Mouse (Mus musculus) lung, postnatal 0 days (tissue): Measurements from ENCODE around the gene Bhlha15. TPM values are rescaled to one million over a fixed set of nuclear protein-coding genes. Genes with fewer than 3 reads are reported as not detected.

Source experiments
- ATAC-seq: fragments of 200-750 bp; cut with Nextera tagmentation; 2 replicates; pipeline ENCODE4 v1.8.0; 2017; ENCODE audit warnings: moderate library complexity
- DNase-seq: peaks from one replicate; pipeline ENCODE4 v3.0.0-alpha.2; 2016; ENCODE audit warnings: low spot score
- H3K27ac ChIP-seq: fragments of 300-500 bp; sonication (generic); 2 replicates; pipeline ENCODE4 v1.5.1; 2014; ENCODE audit warnings: antibody characterized with exemption, mild to moderate bottlenecking, low read length, mixed read lengths
- H3K27me3 ChIP-seq: fragments of 300-500 bp; sonication (generic); replicated peaks from 2 replicates; pipeline ENCODE4 v1.6.1; 2014; ENCODE audit warnings: low read length, mixed read lengths; ENCODE audit not compliant: insufficient read depth
- H3K36me3 ChIP-seq: fragments of 300-500 bp; sonication (generic); 2 replicates; pipeline ENCODE4 v1.6.1; 2014; ENCODE audit warnings: low read length, mixed read lengths; ENCODE audit not compliant: insufficient read depth
- H3K4me1 ChIP-seq: fragments of 300-500 bp; sonication (generic); 2 replicates; pipeline ENCODE4 v1.6.1; 2014; ENCODE audit warnings: antibody characterized with exemption, low read depth, low read length, mixed read lengths; ENCODE audit not compliant: insufficient read depth
- H3K4me2 ChIP-seq: fragments of 300-500 bp; sonication (generic); replicated peaks from 2 replicates; pipeline ENCODE4 v1.6.1; 2014; ENCODE audit warnings: low read depth, mild to moderate bottlenecking, low read length, moderate library complexity, mixed read lengths
- H3K4me3 ChIP-seq: fragments of 300-500 bp; sonication (generic); 2 replicates; pipeline ENCODE4 v1.5.1; 2014; ENCODE audit warnings: low read depth, low read length
- H3K9ac ChIP-seq: fragments of 300-500 bp; sonication (generic); replicated peaks from 2 replicates; pipeline ENCODE4 v1.6.1; 2014; ENCODE audit warnings: low read depth, mild to moderate bottlenecking
- H3K9me3 ChIP-seq: fragments of 300-500 bp; sonication (generic); 2 replicates; pipeline ENCODE4 v1.6.1; 2016; ENCODE audit warnings: low read length, mixed read lengths
- CTCF ChIP-seq: IDR thresholded peaks from 2 replicates; pipeline ENCODE4 v1.5.1; 2016; ENCODE audit warnings: antibody characterized with exemption, mild to moderate bottlenecking
- EP300 ChIP-seq: IDR thresholded peaks from 2 replicates; pipeline ENCODE4 v1.6.1; 2016; ENCODE audit warnings: antibody characterized with exemption, mild to moderate bottlenecking, control low read depth
- whole genome bisulfite sequencing: fragments of 180-500 bp; shearing (Covaris S2); extraction: QIAGEN DNeasy Blood & Tissue Kit; methylation state at CpG from one replicate; pipeline ENCODE4 v1.1.7; 2014; 5-methylcytosine and 5-hydroxymethylcytosine counted together
- polyA plus RNA-seq: library from polyadenylated mRNA; unstranded; fragments of >200 nt; fragmentation: Nextera tagmentation; extraction: Ambion mirVana; gene quantifications from 2 replicates; pipeline ENCODE4 v1.2.1, GENCODE M21; 2015

Bhlha15 gene
- polyA plus RNA-seq, 1 experiment from 2014 or later, result 0.20 TPM

DNA sequence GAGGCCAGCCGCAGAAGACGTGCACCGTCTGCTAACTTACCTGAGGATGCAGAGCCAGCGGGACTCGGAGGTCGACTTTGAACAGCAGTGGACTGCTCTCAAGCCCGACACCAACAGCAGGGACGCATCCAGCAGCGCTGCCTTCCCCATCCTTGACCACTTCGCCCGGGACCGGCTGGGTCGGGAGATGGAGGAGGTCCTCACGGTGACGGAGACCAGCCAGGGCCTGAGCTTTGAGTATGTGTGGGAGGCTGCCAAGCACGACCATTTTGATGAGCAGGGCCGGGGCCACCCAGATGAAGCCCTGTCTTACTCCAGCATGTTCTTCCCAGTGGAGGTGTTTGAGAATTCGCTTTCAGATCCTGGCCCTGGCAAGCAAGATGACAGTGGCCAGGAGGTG, 16.4 kb upstream of the Bhlha15 start:
- 87% methylated on average over 18 of the region's 18 CpGs for WGBS
- TF ChIP-seq EP300, result no peak
- no peak for TF ChIP-seq CTCF
- ATAC-seq, result no peak
- Histone ChIP-seq H3K27ac (no peak overlapping the region), H3K36me3 (peaks cover 34% of the 10 kb centered on the region; the same call in 1 of the 2 replicates), H3K9ac (no peak overlapping the region), H3K27me3 (no peaks in the 10 kb centered on the region), H3K9me3 (no peaks in the 10 kb centered on the region), H3K4me3 (no peak overlapping the region), H3K4me1 (no peaks in the 10 kb centered on the region), H3K4me2 (no peak overlapping the region)
- DNase-seq, result no peak

DNA sequence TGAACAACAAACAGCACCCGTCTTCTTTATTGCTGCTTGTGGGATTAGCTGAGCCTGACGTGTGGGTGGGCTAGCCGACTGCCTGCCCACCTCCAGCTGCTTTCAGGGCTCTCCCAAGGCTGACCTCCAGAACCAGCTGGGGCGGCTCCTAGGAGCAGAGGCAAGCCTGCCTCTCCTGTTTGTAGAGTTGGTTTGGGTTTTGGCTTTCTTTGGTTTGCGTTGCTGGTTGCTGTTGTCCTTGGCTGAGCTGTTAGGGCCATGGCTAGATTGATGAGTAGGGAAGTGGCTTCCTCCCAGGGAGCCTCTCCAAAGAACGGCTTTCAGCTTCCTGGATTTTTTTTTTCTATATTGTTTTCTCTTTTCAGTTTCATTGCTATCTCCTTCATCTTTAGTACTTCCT, 11.9 kb upstream of the Bhlha15 start:
- no peak for TF ChIP-seq EP300
- TF ChIP-seq CTCF, result no peak
- Histone ChIP-seq H3K4me3 (no peak overlapping the region), H3K36me3 (peaks cover 22% of the 10 kb centered on the region; the same call in 1 of the 2 replicates), H3K27ac (no peak overlapping the region), H3K9ac (no peak overlapping the region), H3K9me3 (no peaks in the 10 kb centered on the region), H3K4me1 (no peaks in the 10 kb centered on the region), H3K27me3 (no peaks in the 10 kb centered on the region), H3K4me2 (no peak overlapping the region)
- ATAC-seq, result no peak
- WGBS, result 46% methylated on average over 6 of the region's 6 CpGs
- no peak for DNase-seq

DNA sequence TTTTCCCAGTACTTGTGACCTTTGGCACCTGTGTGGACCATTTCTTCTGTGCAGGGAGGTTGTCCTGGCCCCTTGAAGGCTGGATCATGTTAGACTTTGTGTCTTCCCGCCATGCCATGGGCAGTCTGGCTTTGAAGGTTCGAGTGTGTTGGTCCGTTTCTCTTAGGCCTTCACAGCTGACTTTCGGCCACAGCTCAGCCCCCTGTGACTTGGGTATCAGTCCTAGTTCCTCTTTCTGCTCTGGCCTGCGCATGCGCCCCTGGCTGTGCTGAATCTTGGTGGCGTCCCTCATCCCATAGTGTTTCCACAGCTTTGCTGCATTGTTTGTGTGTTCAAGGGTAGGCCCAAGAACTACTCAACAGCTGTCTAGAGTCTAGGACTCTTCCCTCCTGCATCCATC, 8.8 kb upstream of the Bhlha15 start:
- 86% methylated on average over 7 of the region's 7 CpGs for WGBS

DNA sequence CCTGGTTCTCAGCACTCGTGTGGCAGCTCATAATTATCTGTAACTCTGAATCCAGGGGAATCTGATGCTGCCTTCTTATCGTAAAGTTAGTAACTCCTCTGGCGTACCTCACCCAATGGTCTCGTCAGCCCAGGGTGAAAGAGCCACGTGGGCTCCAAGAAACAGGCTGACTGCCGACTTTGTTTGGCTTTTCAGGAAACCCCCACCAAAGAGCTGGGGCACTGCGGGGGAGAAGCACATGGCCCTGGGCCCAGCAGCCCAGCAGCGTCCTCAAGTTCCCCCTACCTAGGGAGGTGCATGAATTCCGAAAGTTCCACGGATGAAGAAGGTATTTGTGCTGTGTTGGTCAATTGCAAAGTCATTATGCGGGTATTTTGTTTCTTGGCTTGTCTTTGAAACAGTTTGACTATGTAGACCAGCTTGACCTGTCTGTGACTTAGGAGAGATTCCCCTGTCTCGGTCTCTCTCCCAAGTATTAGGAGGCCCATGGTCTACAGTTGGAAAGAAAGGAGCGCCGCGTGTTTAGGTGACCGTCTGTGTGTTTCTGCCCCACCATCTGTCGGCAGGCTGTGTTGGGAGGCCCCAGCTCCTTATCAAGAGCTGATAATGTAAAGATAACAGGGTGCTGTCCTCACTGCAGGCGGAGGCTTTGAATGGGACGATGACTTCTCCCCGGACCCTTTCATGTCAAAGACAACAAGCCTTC, 7.4 kb upstream of the Bhlha15 start:
- Histone ChIP-seq H3K4me2 (no peak overlapping the region), H3K4me3 (no peak overlapping the region), H3K9me3 (no peaks in the 10 kb centered on the region), H3K27me3 (no peaks in the 10 kb centered on the region), H3K4me1 (no peaks in the 10 kb centered on the region), H3K9ac (no peak overlapping the region), H3K27ac (no peak overlapping the region), H3K36me3 (no peaks in the 10 kb centered on the region)
- no peak for TF ChIP-seq EP300
- no peak for TF ChIP-seq CTCF
- DNase-seq, result no peak
- 0 out of 2 replicates have a peak, but pooled peaks have one; percentile 23 for ATAC-seq
- 37% methylated on average over 20 of the region's 20 CpGs for WGBS

More for the DNA sequence above, 8.8 kb upstream of the Bhlha15 start:
- DNase-seq (no peak), ATAC-seq (no peak)
- Histone ChIP-seq H3K36me3 (no peaks in the 10 kb centered on the region), H3K27ac (no peak overlapping the region), H3K9me3 (no peaks in the 10 kb centered on the region), H3K4me1 (no peaks in the 10 kb centered on the region), H3K4me2 (no peak overlapping the region), H3K9ac (no peak overlapping the region), H3K4me3 (no peak overlapping the region), H3K27me3 (no peaks in the 10 kb centered on the region)
- no peak for TF ChIP-seq CTCF
- TF ChIP-seq EP300, result no peak

DNA sequence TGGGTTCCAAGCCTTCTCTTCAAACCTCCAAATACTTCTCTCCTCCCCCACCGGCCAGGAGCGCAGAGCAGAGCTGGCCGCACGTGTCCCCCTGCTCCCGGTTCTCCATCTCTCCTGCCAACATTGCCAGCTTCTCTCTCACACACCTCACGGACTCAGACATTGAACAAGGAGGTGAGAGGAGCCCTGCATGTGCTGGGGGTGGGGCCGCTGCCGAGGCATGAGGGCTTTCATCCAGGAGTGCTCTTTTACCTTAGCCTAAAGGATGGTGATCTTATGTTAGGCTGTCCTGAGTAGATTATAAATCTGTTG, 6.9 kb upstream of the Bhlha15 start:
- Histone ChIP-seq H3K9ac (no peak overlapping the region), H3K4me3 (no peak overlapping the region), H3K4me1 (no peaks in the 10 kb centered on the region), H3K27ac (no peak overlapping the region), H3K9me3 (no peaks in the 10 kb centered on the region), H3K36me3 (no peaks in the 10 kb centered on the region), H3K4me2 (no peak overlapping the region), H3K27me3 (no peaks in the 10 kb centered on the region)
- 32% methylated on average over 8 of the region's 8 CpGs for WGBS
- TF ChIP-seq CTCF (no peak), EP300 (no peak)
- ATAC-seq (no peak), DNase-seq (no peak)

DNA sequence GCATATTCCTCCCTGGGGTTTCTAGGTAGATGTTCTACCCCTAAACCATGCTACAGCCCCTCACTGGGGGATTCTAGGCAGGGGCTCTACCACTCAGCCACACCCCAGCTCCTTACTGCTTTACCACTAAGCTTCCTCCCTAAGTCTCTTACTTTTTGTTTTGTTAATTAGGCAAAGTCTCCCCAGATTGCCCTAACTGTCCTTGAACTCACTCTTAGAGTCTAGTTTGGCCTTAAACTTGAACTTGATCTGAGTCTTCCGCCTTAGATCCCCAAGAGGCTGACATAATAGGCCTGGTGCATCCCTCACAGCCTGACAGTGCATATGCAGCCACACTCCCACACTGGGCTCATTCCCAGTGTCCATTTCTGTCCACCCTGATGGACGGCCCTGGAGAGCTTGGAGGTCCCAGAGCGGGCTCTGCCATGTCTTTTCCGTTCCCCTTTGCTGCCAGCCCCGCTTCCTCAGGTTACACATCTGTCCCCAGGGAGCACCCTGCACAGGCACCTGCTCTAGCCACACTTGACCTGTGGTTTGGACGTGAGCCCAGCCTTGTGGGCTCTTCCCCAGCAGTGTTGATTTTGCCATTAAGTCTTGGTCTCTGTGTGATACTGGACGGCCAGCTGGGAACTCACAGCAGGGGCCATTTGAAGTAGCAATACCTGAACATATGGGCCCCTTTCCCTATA, 6.3 kb upstream of the Bhlha15 start:
- Histone ChIP-seq H3K9me3 (no peaks in the 10 kb centered on the region), H3K4me1 (no peaks in the 10 kb centered on the region), H3K4me2 (no peak overlapping the region), H3K27ac (no peak overlapping the region), H3K27me3 (no peaks in the 10 kb centered on the region), H3K36me3 (no peaks in the 10 kb centered on the region), H3K4me3 (no peak overlapping the region), H3K9ac (no peak overlapping the region)
- WGBS, result 45% methylated on average over 7 of the region's 7 CpGs
- TF ChIP-seq EP300 (no peak), CTCF (no peak)
- peak; percentile 79 for DNase-seq
- peak; percentile 90 for ATAC-seq
